Mouse (Mus musculus) hindbrain, embryonic 14.5 days (tissue): ENCODE results near the gene Rdh9. TPM values are rescaled to one million over a fixed set of nuclear protein-coding genes. Genes with fewer than 3 reads are reported as not detected.
"Not testable (repeated sequence)": the region's sequence is repeated elsewhere in the genome, so short reads cannot be mapped to it uniquely, and the experiment has no call there.

Source experiments
- ATAC-seq: fragments of 200-750 bp; cut with Nextera tagmentation; 2 replicates; pipeline ENCODE4 v1.8.0; 2017; ENCODE audit warnings: moderate number of reproducible peaks, mild to moderate bottlenecking, moderate TSS enrichment, moderate library complexity; ENCODE audit not compliant: low FRiP score
- DNase-seq: peaks from one replicate; pipeline ENCODE4 v3.0.0-alpha.2; 2015; ENCODE audit warnings: low spot score
- H3K27ac ChIP-seq: fragments of 300-500 bp; sonication (generic); 2 replicates; pipeline ENCODE4 v1.5.1; 2014; ENCODE audit warnings: mild to moderate bottlenecking, moderate library complexity
- H3K27me3 ChIP-seq: fragments of 300-500 bp; sonication (generic); 2 replicates; pipeline ENCODE4 v1.6.1; 2014; ENCODE audit warnings: mild to moderate bottlenecking, low read length, mixed read lengths; ENCODE audit not compliant: control insufficient read depth, insufficient read depth
- H3K36me3 ChIP-seq: fragments of 300-500 bp; sonication (generic); replicated peaks from 2 replicates; pipeline ENCODE4 v1.6.1; 2014; ENCODE audit not compliant: control insufficient read depth, insufficient read depth
- H3K4me1 ChIP-seq: fragments of 300-500 bp; sonication (generic); replicated peaks from 2 replicates; pipeline ENCODE4 v1.6.1; 2014; ENCODE audit warnings: antibody characterized with exemption, low read length, mixed read lengths; ENCODE audit not compliant: control insufficient read depth, insufficient read depth
- H3K4me2 ChIP-seq: fragments of 300-500 bp; sonication (generic); replicated peaks from 2 replicates; pipeline ENCODE4 v1.6.1; 2014; ENCODE audit warnings: mild to moderate bottlenecking, moderate library complexity
- H3K4me3 ChIP-seq: fragments of 300-500 bp; sonication (generic); replicated peaks from 2 replicates; pipeline ENCODE4 v1.5.1; 2014; ENCODE audit warnings: mild to moderate bottlenecking, low read length
- H3K9ac ChIP-seq: fragments of 300-500 bp; sonication (generic); 2 replicates; pipeline ENCODE4 v1.6.1; 2014
- H3K9me3 ChIP-seq: fragments of 300-500 bp; sonication (generic); 2 replicates; pipeline ENCODE4 v1.6.1; 2016; ENCODE audit warnings: low read length; ENCODE audit not compliant: control insufficient read depth
- WGBS: fragments of 180-500 bp; shearing (Covaris S2); extraction: QIAGEN DNeasy Blood & Tissue Kit; methylation state at CpG from one replicate; pipeline ENCODE4 v1.1.7; 2014; 5-methylcytosine and 5-hydroxymethylcytosine counted together
- polyA plus RNA-seq: library from polyadenylated mRNA; unstranded; fragments of >200 nt; fragmentation: Nextera tagmentation; extraction: Ambion mirVana; gene quantifications from 2 replicates; pipeline ENCODE4 v1.2.1, GENCODE M21; 2014

Rdh9 gene
- polyA plus RNA-seq, 1 experiment from 2014 or later, result 0.12 TPM

- Histone ChIP-seq H3K36me3 (no peaks in the 10 kb centered on the region), H3K9ac (no peak overlapping the region), H3K4me1 (no peaks in the 10 kb centered on the region), H3K4me3 (no peak overlapping the region), H3K27ac (no peak overlapping the region), H3K4me2 (no peak overlapping the region), H3K27me3 (no peaks in the 10 kb centered on the region), H3K9me3 (0 out of 2 replicates have a peak, but pooled peaks cover 4% of the 10 kb centered on the region)
- WGBS, result 87% methylated on average over 6 of the region's 6 CpGs
- ATAC-seq (no peak), DNase-seq (no peak)
Measured at GRCm38 (mm10) chr10:127825386-127825785, 49.2 kb downstream of the Rdh9 start.

- Histone ChIP-seq H3K4me3 (no peak overlapping the region), H3K4me2 (no peak overlapping the region), H3K27me3 (no peaks in the 10 kb centered on the region), H3K36me3 (no peaks in the 10 kb centered on the region), H3K27ac (no peak overlapping the region), H3K9ac (no peak overlapping the region), H3K4me1 (no peaks in the 10 kb centered on the region), H3K9me3 (no peaks in the 10 kb centered on the region)
- 80% methylated on average over 3 of the region's 3 CpGs for WGBS
- no peak for ATAC-seq
- DNase-seq, result no peak
Measured at GRCm38 (mm10) chr10:127829121-127829520, 52.9 kb downstream of the Rdh9 start.

GRCm38 (mm10) chr10:127834186-127834585 lies 58.0 kb downstream of the Rdh9 start:
- not testable (repeated sequence) for H3K27ac ChIP-seq, H3K4me1 ChIP-seq

GRCm38 (mm10) chr10:127835292-127835691 lies 59.1 kb downstream of the Rdh9 start:
- 90% methylated on average over 5 of the region's 5 CpGs for WGBS
- no peak overlapping the region for H3K4me3 ChIP-seq
- no peak overlapping the region for H3K9ac ChIP-seq

More at GRCm38 (mm10) chr10:127834186-127834585, 58.0 kb downstream of the Rdh9 start:
- not testable (repeated sequence) for H3K4me3 ChIP-seq, DNase-seq, ATAC-seq, H3K36me3 ChIP-seq, H3K4me2 ChIP-seq, H3K9me3 ChIP-seq, H3K27me3 ChIP-seq, H3K9ac ChIP-seq
- 94% methylated on average over 1 of the region's 1 CpGs for WGBS

GRCm38 (mm10) chr10:127837793-127838192 lies 61.6 kb downstream of the Rdh9 start:
- H3K4me1 ChIP-seq, H3K9me3 ChIP-seq, H3K4me2 ChIP-seq, ATAC-seq, H3K27me3 ChIP-seq, H3K36me3 ChIP-seq, H3K9ac ChIP-seq, H3K27ac ChIP-seq, H3K4me3 ChIP-seq, DNase-seq: not testable (repeated sequence)
- 95% methylated on average over 5 of the region's 5 CpGs for WGBS

More at GRCm38 (mm10) chr10:127835292-127835691, 59.1 kb downstream of the Rdh9 start:
- no peaks in the 10 kb centered on the region for H3K4me1 ChIP-seq
- no peaks in the 10 kb centered on the region for H3K27me3 ChIP-seq
- H3K4me2 ChIP-seq, result no peak overlapping the region
- ATAC-seq (no peak), DNase-seq (no peak)
- no peaks in the 10 kb centered on the region for H3K36me3 ChIP-seq
- H3K27ac ChIP-seq, result no peak overlapping the region
- H3K9me3 ChIP-seq, result no peaks in the 10 kb centered on the region

GRCm38 (mm10) chr10:127838539-127838938 lies 62.4 kb downstream of the Rdh9 start:
- ATAC-seq (no peak), DNase-seq (no peak)
- H3K36me3 ChIP-seq, result no peaks in the 10 kb centered on the region
- H3K4me3 ChIP-seq, result no peak overlapping the region
- no peaks in the 10 kb centered on the region for H3K9me3 ChIP-seq
- no peak overlapping the region for H3K9ac ChIP-seq
- no peak overlapping the region for H3K4me2 ChIP-seq
- no peaks in the 10 kb centered on the region for H3K27me3 ChIP-seq
- WGBS, result 90% methylated on average over 2 of the region's 2 CpGs
- no peak overlapping the region for H3K27ac ChIP-seq
- H3K4me1 ChIP-seq, result no peaks in the 10 kb centered on the region

GRCm38 (mm10) chr10:127840776-127841175 lies 64.6 kb downstream of the Rdh9 start:
- Histone ChIP-seq H3K27me3 (no peaks in the 10 kb centered on the region), H3K27ac (no peak overlapping the region), H3K4me1 (no peaks in the 10 kb centered on the region), H3K9me3 (no peaks in the 10 kb centered on the region), H3K9ac (no peak overlapping the region), H3K4me3 (no peak overlapping the region), H3K4me2 (no peak overlapping the region), H3K36me3 (no peaks in the 10 kb centered on the region)
- DNase-seq, result no peak
- no peak for ATAC-seq
- 73% methylated on average over 2 of the region's 2 CpGs for WGBS

Other genes starting within 250 kb of the Rdh9 start
- 94.1 and 105 TPM in 2 replicates for gene Nxph4, start 241.8 kb upstream of the Rdh9 start, polyA plus RNA-seq
- gene Lrp1, start 155.2 kb upstream of the Rdh9 start, polyA plus RNA-seq, result 118 and 119 TPM in 2 replicates
- gene Stat6, start 133.4 kb upstream of the Rdh9 start, polyA plus RNA-seq, result 4.7 and 5.5 TPM in 2 replicates
- 3.3 and 4.3 TPM in 2 replicates for gene Nemp1, start 109.5 kb upstream of the Rdh9 start, polyA plus RNA-seq
- 2.3 and 2.6 TPM in 2 replicates for gene Nab2, start 107.8 kb upstream of the Rdh9 start, polyA plus RNA-seq
- 0.37 and 0.76 TPM in 2 replicates for gene Myo1a, start 71.2 kb upstream of the Rdh9 start, polyA plus RNA-seq
- 0.41 and 0.44 TPM in 2 replicates for gene Tac2, start 51.9 kb upstream of the Rdh9 start, polyA plus RNA-seq
- 4.3 and 4.7 TPM in 2 replicates for gene Zbtb39, start 36.8 kb upstream of the Rdh9 start, polyA plus RNA-seq
- gene Gpr182, start 24.7 kb upstream of the Rdh9 start, polyA plus RNA-seq, result 0.70 and 0.87 TPM in 2 replicates
- gene Rdh1, start 16.7 kb upstream of the Rdh9 start, polyA plus RNA-seq, result 0.05 TPM in 1 of 2 replicates, not detected in the other
- gene Rdh16f1, start 16.6 kb upstream of the Rdh9 start, polyA plus RNA-seq, result not detected in 2 replicates
- 0.10 TPM in 1 of 2 replicates, not detected in the other for gene Rdh16, start 24.8 kb downstream of the Rdh9 start, polyA plus RNA-seq
- gene Rdh19, start 73.5 kb downstream of the Rdh9 start, polyA plus RNA-seq, result not detected in 2 replicates
- gene Rdh16f2, start 90.1 kb downstream of the Rdh9 start, polyA plus RNA-seq, result not detected in 2 replicates
- gene Rdh7, start 112.4 kb downstream of the Rdh9 start, polyA plus RNA-seq, result not detected in 2 replicates
- gene Sdr9c7, start 122.1 kb downstream of the Rdh9 start, polyA plus RNA-seq, result not detected in 2 replicates
- gene Hsd17b6, start 231.2 kb downstream of the Rdh9 start, polyA plus RNA-seq, result not detected in 2 replicates
- 36.9 and 39.3 TPM in 2 replicates for gene Prim1, start 238.8 kb downstream of the Rdh9 start, polyA plus RNA-seq